Mouse (Mus musculus): Measurements from ENCODE around the gene Dyrk1a.

Gene Dyrk1a

DNA sequence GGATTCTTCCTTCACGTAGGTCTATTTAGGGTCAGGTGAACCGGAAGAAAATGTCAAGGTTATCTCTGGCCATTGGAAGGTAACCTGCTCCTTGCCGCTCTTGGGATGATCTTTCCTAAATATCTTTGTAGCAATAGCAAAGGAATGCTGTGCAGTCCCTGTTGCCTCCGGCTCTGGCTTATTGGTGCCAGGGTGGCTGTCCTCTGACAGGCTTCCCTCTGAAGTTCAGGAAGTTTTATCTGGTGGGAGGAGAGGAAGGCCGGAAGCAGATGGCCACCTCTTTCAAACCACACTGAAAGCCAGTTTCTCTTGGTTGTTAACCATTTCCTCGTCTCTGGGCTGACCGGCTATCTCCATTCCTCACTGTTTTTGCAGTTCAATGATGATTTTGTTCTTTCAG, 10.5 kb upstream of the Dyrk1a start:
- no peak for DNase-seq (ENCODE audit: low spot score in 2 of 2)

- no peak for DNase-seq (ENCODE audit: low spot score in 2 of 2)
Observed at GRCm38 (mm10) chr16:94559782-94560181, 10.0 kb upstream of the Dyrk1a start.

- no peak for DNase-seq (ENCODE audit: low spot score in 2 of 2)
Observed at GRCm38 (mm10) chr16:94560618-94561017, 9.2 kb upstream of the Dyrk1a start.

- no peak for DNase-seq (ENCODE audit: low spot score in 2 of 2)
Observed at GRCm38 (mm10) chr16:94566124-94566523, 3.7 kb upstream of the Dyrk1a start.

- DNase-seq (ENCODE audit: low spot score in 2 of 2) = no peak
Observed at GRCm38 (mm10) chr16:94566834-94567585, 2.8 kb upstream of the Dyrk1a start.

DNA sequence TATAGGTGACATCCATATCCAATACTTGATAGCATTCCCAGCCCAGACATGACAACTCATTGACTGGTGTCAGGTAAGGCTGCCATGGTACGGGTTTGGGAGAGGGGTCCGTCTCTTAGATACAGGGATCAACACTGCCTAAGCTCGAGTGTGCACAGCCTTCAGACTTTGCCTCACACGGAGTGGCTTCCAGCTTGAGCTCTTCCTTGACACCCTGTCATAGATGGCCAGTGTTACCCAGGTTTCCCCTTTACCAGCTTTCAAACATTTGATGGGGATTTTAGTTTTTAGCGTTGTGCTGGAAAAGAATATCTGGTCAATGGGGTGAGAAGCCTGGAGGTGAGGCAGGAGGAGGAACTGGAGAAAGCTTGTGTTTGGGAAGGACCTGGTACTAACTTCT, 2.1 kb upstream of the Dyrk1a start:
- DNase-seq (ENCODE audit: low spot score in 2 of 2) = no peak

- DNase-seq (ENCODE audit: low spot score in 2 of 2) = peak in 1 of 2 experiments; percentile 44
Observed at GRCm38 (mm10) chr16:94568335-94569228, 1.2 kb upstream of the Dyrk1a start.

GRCm38 (mm10) chr16:94570361-94571041, 691 bp downstream of the Dyrk1a start:
- peak; percentile 15 to 21 for DNase-seq (ENCODE audit: low spot score in 2 of 2)

DNA sequence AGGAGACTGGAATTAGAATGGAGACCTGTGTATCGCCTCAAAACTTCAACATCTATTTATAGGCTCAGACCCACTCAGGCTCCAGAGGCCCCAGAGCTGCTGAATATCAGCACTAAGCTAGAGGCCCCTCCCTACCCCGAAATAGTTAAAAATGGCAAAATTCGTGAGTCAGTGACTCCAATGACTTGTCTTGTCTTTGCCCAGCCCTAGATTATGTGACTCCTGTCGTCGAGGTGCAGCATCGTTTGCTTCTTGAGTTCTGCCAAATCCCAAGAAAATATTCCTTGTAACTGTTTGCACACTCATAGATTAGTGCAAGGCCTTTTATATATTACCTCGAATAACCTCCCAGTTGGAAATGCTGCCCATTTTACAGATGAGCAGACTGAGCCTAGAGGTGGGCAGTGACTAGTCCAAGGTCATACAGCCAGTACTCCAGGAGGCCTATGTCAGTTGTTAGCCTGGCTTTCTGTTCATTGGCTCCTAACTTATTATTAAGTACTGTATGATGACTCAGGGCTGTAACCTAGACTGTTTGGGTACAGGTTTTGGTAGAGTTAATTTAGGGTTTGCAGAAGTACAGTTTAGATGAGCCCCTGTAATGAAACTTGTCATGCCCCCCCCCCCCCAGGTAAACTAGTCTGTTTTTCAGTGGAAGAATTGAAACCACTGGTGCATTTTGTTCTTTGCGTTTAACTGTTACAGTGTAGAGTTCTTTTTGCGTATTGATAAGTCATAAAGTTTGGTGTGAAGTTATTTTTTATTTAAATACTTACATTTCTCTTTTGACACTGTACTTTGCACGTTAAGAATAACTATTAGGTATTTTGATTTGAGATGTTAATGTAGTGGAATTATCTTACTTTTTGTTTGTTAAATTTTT, 1.5 kb downstream of the Dyrk1a start:
- DNase-seq (ENCODE audit: low spot score in 2 of 2) = no peak

DNA sequence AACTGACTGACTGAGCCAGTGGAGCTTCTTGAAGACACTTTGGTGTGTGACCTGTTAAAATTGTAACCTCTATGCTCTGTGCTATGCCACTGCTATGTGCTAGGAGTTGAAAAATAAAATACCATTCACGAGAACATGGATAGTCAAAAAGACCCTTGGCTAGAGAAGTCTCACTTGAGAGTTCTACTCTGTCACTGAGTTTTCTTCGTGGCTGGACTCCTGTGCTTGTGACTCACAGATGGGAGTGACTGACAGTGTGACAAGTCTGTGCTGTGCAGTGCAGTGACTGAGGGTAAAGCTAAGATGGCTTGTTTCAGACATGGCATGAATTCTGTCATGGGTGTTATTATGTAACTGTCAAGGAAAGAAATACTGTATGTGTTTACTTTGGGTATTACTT, 2.6 kb downstream of the Dyrk1a start:
- DNase-seq (ENCODE audit: low spot score in 2 of 2) = no peak

GRCm38 (mm10) chr16:94574025-94574717, 4.4 kb downstream of the Dyrk1a start:
- no peak for DNase-seq (ENCODE audit: low spot score in 2 of 2)

DNA sequence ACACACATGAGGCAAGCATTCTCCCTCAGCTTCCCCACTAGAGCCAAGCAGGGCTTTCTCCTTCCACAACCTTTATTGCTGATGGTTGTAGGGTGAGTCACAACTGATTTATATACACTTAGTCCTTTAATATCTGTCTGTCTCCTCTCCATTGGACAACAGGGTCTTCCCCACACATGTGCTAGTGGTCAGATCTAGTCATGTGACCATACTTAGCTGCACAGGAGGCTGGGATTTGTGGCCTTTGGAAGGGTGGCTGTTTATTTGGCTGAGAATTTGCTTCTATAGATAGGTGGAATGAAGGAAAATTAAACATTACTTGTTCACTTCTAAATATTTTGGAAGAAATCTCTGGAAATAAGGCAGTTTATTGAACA, 4.9 kb downstream of the Dyrk1a start:
- DNase-seq (ENCODE audit: low spot score in 2 of 2) = no peak

GRCm38 (mm10) chr16:94575757-94576156, 5.9 kb downstream of the Dyrk1a start:
- DNase-seq (ENCODE audit: low spot score in 2 of 2) = no peak

- DNase-seq (ENCODE audit: low spot score in 2 of 2) = no peak
Observed at GRCm38 (mm10) chr16:94579348-94579747, 9.5 kb downstream of the Dyrk1a start.

GRCm38 (mm10) chr16:94580844-94581405, 11.1 kb downstream of the Dyrk1a start:
- no peak for DNase-seq (ENCODE audit: low spot score in 2 of 2)

GRCm38 (mm10) chr16:94586349-94586990, 16.7 kb downstream of the Dyrk1a start:
- DNase-seq (ENCODE audit: low spot score in 2 of 2) = no peak

DNA sequence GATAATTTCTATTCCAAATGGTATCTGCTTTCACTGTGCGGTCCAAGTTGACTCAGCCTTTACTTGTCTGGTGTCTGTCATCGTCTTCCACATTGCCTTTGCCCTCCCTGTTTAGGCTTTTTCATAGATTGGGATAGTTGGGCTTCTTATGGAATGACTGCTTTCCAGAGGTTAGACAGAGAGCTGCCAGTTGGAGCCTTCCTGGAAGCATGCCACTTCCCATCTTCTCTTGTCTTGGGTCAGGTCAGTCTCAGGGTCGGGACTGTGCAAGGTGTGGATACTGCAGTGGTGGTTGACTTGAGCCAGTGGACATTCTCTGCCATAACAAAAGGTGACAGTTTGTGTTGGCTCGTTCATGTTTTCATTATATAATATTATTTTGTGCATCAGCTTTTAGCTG, 17.7 kb downstream of the Dyrk1a start:
- DNase-seq (ENCODE audit: low spot score in 2 of 2) = no peak

DNA sequence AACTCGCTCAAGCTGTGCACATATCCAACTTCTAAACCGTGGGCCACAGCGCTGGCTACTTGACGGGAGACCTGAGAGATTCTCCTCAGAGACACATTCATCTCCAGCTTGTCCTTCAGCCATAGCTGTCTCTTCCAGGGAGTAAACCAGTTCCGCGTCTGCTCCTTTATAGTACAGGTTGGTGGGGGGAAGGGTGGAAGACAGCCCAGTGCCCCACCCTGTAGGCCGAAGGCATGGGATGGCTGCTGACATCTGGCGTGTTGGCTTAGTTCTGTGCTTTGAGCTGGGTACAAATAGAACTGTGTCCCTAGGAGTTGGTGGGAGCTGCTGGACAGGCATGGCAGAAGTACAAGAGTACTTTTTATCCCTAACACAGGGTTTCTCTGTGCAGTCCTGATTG, 18.4 kb downstream of the Dyrk1a start:
- DNase-seq (ENCODE audit: low spot score in 2 of 2) = no peak

DNA sequence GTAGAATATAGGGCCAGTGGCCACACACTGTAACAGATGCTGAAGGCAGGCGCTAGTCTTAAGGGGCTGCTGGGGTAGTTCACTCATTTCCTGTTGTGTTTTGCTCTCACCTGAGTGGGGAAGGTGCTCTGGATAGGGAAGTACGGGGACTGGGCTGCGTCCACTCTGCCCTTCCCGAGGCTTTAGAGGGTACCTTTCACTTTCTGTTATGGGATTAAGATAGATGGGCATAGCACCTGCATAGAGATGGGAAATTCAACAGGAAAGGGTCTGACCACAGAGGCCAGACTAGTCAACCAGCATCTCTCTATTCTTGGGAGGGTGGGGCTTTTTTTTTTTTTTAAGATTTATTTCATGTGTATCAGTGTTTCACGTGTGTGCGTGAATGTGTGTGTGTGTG, 19.2 kb downstream of the Dyrk1a start:
- DNase-seq (ENCODE audit: low spot score in 2 of 2) = no peak

- no peak for DNase-seq (ENCODE audit: low spot score in 2 of 2)
Observed at GRCm38 (mm10) chr16:94589648-94590047, 19.8 kb downstream of the Dyrk1a start.

All from frontal cortex, postnatal 25 days (tissue).